Mouse (Mus musculus) right cerebral cortex, postnatal 4 days (tissue): Measurements from ENCODE around the gene Pate2.
A peak's percentile ranks its signal among the peaks of the same experiment; 100 is the strongest.

Experiments
- DNase-seq: peaks from one replicate; pipeline ENCODE4 v3.0.0-alpha.2; 2022

Pate2 gene

DNA sequence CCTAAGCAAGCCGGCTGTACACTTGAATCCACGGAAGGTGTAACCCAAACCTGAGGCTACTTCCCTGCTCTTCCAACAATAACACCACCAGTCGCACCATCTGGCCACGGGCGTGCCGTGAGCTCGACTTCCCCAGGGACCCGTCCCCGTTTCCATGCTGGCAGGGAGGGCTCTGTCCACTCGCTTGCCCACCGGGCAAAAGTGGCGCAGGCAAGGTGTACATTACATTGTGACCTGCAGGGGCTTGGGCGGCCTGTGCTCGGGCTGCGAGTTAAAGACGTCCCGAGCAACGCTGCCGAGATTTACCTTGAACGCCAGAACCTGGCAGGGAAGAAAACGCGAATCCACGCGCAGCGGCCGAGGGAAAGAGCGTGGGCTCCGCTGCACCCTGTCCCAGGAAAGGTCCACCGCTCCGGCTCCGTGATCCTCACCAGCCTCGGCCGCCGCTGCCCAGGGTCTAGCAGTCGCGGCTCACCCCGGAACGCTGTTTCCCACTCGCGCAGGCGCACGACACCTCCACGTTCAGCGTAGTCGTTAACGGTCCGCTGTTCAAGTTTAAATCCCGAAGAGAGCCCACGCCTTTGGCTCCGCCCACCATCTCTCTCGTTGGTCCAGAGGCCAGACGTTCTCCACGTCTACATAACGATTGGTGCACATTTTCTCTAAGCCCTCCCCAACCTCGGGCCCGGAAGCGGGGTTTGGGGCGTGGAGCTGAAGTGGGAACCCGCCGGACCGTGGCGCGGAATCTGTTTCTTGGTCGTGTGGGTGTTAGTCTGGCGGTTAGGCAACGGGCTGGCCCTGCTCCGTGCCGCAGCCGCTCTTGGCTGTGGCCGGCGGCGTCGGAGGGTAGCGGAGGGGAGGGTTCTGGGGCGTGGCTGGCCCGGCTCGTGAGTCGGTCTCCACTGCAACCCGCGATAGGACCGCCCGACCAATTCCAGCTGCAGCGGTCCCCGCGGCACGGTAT is at the start of gene Pate2, which contains the start of gene Hyls1:
Pate2 (plus strand) TSS at position 714 of the 964 bp plus-strand sequence.
Hyls1 (minus strand) TSS at position 828 of the 964 bp plus-strand sequence.
- DNase-seq, result peak; percentile 89

DNA sequence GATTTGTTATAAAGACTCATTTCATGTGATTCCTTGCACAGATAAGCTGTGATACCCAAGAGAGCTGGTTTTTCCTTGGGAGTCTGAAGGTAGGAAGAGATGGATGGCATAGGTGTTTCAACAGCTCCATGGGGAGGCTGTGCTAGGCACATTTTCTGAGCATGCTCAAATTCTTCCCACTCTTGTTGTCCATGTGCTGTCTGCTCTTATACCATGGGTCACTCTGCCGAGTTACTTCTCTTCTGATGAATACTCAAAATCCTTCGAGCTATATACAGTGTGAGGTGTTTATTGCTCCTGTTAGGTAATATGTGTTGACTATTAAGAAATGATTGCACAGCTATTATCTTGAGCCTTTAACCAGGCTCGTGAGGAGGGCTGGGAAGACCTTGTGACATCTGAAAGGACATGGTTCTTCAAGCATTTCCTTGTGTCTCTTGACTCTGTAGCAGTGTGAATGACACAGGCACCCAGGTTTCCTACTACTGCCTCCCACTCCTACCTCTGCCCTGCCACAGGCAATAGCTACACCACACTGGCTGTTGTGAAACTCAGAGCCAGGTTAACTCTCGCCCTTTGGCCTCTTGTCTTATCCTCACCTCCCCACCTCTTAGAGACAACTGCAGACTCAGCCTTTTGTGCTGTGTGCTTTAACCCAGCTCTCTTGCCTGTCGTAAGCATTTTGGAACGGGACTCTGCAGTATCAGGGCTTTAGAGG is 49.3 kb upstream of the Pate2 start:
- no peak for DNase-seq

DNA sequence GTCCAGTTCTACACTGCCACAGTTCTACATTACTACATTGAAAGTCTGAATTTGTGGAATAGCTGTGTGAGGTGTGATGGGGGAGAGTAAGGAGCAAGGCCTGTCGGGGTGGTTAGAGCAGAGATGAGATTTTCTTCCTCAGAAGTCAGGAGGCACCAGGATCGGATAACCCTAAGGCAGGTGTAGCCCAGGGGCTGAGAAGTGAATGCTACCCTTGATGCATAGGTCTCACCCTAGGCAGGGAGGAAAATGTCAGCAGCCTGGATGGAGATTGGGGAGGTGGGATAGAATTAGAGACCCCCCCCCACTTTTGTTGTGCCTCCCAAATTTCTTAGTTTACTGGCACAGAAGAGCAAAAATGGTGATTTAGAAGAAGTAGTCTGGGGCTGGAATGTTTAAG is 47.8 kb upstream of the Pate2 start:
- no peak for DNase-seq

DNA sequence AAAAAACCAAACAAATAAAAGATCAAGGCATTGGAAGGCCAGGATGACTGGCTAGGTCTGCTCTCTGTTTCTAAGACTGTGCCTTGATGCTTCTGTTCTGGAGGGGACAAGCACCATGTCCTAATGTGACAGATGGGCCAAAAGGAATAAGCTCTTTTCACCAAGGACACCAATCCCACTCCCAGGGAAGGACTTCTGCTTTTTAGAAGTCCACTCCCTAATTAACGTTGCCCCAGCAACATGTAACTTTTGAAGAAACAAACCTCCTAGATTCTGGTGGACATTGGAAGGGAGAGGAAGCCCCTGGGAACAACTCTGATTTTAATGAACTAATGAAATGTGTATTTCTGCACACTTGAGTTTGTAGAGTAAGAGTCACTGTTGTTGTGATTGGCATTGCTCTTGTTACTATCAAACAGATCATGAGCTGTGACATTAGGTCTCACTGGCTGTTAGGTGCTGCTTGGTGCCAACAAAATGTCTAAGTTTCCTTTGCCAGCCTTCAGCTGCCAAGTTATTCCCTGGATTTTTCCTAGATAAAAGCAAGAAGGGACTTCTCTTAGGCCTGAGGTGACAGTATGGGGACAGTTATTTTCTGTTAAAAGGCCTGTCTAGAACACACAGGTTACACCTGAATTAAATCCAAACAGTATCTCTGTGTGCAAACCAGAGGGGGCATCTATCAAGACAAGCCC is 47.1 kb upstream of the Pate2 start:
- no peak for DNase-seq

DNA sequence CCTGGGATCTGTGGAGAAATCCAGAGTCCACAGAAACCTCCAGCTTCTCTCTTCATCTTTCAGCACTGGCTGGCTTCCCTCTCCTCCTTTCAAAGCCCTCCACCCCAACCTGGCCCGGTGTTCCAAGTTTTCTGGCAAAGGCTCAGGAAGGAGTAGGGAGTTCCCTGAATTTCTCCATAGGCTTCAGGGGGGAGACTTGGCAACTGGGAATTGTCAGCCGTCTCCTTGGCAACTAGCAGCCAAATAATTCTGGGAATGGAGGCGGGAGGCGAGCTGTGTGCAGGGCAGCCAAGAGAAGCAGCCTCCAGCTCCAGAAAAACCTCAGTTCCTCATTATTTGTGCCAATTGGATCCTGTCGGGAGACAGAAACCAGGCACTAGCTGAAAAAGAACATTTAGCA is 46.5 kb upstream of the Pate2 start:
- peak; percentile 35 for DNase-seq

DNA sequence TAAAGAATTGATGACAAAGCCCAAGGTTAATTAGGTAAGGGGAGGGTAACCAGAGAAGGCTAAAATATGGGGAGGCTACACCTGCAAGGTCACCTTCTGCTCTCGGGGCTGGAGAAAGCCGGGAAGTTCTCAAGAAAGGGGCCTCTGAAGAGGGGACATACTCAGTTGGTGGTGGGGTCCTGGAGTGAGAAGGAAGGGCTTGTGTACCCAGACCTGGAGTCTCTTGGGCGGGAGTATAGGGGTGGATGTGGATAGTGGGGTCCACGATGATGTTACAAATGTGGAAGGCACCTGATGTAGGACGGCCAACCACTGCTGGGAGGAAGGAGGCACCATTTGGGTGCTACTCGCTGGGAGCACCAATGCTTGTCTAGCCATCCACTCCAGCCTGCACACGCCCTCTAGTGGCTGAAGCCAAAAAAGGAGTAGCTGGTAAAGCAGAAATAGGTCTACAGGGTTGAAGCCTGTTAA is 46.1 kb upstream of the Pate2 start:
- DNase-seq, result peak; percentile 73

DNA sequence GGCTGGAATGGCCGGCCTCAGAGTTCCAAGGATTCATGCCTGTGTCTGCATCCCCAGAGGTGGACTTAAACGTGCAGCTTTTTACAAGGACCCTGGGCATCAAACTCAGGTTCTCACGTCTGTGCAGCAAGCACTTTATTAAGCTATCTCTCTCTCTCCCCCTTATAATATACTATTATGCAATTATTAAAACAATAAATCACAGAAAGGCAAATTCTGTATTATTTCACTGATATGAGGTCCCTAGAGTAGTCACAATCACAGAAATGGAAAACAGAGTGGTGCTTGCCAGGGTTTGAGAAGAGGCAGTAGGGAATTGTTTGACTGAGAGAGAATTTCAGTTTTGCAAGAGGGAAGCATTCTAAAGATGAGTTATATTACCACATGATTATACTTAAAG is 40.9 kb upstream of the Pate2 start:
- no peak for DNase-seq

DNA sequence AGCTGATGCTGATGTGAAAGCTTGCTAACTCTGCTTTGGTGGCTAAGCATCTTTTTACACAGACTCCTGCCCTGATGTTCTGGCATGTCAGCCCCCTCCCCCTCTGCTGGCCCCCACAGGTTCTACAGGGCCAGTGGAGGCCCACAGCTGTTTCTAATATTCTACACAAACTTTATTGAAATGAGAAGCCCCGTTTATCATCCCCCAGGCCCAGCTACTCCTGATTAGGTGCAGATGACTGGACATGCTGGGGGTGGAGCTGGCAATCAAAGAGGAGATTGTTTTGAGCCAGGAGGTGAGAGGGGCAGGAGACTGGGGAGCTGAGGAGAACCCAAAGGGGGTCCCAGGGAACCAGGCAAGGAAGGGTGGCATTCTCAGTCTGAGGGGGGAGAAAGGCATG is 40.3 kb upstream of the Pate2 start:
- no peak for DNase-seq

DNA sequence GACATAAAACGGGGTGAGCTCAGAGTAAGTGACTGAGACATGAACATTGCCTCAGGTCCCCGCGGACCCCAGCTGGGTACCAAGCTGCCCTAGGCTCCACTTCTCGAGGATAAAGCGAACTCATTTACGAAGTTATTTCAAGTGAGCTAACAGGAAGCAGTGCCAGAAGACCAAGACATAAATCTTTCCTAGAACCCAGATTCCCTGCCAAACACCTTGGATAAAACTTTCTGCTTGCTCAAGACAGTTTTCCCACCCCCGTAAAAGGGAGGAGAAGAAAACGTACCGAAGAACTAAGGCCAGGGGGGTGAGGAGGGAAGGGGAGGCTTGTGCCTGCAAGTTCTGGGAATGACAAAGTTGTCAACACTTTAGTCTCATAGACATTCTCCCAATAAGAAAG is 36.8 kb upstream of the Pate2 start:
- DNase-seq, result no peak

DNA sequence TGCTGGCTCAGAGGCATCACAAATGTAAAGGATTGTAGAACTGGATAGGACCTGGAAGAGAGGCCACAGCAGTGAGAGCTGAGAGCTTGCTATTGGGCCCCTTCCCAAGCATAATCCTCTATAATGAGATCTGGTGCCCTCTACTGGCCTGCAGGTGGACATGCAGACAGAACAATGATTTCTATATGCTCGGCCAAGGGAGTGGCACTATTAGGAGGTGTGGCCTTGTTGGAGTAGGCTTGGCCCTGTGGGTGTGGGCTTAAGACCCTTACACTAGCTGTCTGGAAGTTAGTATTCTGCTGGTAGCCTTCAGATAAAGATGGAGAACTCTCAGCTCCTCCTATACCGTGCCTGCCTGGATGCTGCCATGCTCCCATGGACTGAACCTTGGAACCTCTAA is 35.0 kb upstream of the Pate2 start:
- DNase-seq, result peak; percentile 43

DNA sequence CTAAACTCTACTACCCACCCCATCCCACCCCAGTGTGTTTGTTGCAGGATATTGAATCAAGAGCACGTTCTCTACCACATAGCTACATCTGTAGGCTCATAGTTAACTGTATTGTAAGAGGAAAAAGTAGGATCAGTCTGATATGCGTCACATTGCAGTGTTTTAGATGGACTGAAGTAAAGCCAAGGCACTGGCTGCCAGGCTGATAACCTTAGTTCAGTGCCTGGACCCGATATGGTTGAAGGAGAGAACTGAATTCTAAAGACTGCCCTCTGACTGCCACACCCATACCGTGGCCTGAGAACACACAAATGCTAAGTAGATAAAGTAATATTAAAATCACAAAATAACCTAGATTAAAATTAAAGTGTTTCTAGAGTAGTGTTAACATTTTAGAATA is 34.2 kb upstream of the Pate2 start:
- no peak for DNase-seq

DNA sequence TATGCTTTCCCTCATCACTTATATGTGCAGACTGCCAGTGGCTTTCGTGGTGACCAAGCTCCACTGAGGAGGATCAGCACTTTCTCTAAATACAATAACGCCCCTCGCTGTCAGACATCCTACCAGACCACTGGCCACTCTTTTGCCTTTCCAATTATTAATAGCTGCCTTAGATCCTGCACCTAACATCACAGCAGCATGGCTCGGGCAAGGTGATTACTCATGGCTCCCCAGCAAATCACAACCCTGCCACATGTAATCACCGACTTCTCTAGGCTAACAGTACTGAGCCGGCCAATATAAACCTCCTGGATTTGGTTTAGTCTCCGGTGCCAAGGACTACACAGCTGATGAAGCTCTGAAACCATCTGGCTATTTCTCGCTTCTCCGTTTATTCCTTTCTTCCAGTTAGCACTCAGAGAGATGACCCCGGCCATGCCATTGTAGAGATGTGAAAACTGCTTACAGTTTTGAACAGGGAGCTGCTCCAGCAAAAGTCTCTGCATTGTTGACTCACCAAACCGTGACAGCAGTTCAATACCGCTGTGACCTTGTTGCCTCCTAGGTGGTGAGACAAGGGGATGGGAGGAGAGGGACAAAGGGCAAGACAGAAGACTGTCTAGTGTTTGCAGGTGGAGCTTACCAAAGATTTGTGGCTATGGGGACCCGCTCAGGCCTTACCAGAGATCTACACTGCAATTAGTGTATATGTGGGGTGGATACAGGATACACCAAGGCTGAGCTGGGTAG is 30.9 kb upstream of the Pate2 start:
- DNase-seq, result no peak

DNA sequence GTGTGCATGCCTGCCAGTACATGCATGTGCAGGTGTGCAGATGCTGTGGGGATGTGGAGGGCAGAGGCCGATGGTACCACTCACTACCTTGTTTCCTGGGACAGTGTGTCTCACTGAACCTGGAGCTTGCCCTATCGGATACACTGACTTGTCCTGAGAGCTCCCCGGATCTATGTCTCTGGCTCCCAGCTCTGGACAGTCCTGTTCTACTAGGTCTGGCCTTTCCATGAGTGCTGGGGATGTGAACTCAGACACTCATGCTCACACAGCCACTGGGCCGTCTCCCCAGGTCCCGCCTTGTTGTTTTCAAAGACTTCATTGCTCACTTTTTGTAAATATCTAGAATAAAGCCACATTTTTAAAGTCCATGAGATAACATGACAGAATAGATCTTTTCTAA is 29.1 kb upstream of the Pate2 start:
- DNase-seq, result no peak

DNA sequence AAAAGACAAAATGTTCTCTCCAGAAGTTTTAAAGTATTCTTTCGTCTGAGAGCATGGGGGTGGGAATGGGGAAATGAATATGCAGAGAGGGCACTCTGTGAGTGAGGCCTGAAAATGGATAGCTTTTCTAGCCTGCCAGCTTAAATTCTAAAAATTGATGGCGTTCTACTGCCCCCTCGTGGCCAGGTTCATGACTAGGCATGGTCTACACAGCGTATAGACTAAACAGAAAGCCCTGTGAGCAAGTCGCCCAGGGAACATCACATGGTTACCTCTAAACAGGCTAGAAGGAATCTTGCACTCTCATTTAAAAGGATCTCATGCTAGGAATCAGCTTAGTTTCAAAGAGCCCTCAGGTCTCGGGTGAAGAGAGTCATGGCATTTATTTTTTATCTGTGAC is 28.6 kb upstream of the Pate2 start:
- peak; percentile 95 for DNase-seq

DNA sequence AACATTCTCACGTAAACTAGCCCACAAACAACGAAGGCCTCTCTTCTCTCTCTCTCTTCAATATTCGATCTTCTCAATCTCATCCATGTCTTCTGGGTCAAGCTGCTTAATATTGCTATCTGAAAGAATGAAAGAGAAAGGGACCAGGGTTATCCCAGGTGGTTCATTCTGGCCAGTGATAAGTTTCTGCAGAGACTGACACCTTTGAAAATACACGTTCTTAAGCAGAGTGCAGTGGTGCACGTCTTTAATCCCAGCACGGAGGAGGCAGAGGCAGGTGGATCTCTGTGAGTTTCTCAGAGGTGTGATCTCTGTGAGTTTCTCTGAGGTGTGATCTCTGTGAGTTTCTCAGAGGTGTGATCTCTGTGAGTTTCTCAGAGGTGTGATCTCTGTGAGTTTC is 28.1 kb upstream of the Pate2 start:
- DNase-seq, result no peak

DNA sequence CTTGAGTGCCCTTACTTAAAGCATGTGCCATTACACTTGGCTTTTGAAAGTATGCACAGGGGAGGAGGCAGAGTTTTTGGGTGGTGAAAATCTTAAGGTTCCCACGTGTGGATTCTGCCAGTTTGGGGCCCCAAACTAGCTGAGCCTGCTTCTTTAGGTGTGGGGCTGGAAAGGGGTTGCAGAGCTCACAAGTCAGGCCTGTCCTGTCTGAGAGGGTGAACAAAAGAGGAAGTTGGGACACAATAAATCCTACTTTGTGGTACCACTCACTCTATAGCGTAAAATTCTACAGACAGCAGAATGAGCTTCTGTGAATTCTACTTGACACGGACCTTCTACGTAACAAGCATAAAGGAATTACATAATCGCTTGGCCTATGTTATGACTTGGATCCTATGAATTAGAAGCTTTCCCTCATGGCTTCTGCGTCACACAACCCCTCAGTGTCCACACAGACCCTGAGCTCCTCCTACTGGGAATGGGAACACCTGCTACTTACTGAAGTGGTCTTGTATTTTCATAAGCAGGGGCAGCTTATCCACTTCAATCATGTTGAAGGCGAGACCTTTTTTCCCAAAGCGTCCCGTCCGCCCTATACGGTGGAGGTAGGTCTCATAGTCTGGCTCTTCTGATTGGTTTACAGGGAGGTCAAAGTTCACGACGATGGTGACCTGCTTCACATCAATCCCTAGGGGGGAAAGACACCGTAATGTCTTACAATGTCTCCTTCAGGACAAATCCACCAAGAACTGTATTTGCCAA is 26.8 kb upstream of the Pate2 start:
- no peak for DNase-seq

DNA sequence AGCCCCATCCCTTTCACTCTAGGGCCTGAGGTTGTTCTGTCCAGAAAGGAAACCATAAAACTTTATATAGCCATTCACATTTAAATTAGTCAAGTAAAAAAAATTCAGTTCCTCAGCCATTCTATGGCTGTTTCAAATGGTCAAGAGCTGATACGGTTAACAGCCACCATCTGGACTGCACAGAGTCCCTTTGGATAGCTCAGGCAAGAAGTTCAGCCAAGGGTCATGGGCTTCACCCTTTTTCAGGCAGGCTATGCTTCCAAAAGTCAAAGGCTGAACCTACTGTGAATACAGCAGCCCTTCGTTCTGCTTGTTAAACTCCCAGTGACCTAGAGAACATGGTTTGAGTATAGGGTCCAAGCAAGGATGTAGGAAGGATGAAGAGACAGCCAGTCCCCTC is 25.4 kb upstream of the Pate2 start:
- no peak for DNase-seq

DNA sequence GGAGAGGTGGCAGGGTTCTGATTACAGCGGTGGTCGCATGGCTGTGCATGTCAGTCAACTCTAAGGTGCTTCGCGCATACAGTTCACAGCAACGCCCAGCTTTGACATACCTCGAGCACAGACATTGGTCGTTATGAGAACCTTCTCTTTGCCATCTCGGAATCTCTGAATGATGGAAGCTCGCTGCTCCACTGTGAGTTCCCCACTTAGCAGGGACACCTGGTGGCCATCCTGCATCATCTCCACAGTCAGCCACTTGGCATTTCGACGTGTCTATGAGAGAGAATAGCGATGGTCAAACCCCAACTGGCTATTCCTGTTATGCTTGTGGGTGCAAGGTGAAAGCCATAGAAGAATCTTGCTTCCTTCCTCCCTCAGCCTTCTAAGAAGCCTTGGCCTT is 24.4 kb upstream of the Pate2 start:
- DNase-seq, result no peak

DNA sequence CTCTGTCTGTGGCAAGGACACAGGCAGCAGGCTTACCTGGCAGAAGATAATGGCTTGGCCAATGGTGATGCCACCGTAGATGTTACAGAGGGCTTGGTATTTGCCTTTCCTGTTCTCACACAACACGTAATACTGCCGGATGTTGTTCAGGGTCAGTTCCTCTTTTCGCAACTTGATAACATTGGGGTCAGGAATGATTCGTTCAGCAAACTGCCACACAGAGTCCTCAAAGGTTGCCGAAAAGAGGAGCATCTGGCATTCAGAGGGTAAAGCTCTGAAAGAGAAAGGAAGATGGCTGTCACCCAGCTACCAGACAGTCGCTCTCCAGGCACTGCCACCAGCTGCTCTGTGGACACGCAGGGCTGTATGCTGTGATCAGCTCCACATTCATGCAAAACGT is 23.3 kb upstream of the Pate2 start:
- no peak for DNase-seq

DNA sequence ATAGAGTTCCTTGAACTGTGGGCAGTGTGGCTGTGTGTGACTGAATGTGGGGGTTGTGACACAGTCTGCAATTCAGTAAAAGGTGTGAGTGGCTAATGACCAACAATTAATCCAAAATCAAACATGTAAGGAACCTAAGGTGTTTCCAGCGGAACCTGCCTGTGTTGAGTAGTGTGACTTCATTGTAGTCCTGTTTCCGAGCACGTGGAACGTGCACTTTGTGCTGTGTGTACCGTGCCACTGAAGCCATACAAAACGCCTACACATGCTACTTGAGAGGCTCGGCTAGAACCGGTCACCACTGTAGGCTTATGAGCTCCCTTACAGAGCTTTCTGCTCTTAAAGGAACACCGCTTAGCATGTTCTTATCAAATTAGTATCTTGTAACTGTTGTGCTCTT is 21.6 kb upstream of the Pate2 start:
- no peak for DNase-seq

DNA sequence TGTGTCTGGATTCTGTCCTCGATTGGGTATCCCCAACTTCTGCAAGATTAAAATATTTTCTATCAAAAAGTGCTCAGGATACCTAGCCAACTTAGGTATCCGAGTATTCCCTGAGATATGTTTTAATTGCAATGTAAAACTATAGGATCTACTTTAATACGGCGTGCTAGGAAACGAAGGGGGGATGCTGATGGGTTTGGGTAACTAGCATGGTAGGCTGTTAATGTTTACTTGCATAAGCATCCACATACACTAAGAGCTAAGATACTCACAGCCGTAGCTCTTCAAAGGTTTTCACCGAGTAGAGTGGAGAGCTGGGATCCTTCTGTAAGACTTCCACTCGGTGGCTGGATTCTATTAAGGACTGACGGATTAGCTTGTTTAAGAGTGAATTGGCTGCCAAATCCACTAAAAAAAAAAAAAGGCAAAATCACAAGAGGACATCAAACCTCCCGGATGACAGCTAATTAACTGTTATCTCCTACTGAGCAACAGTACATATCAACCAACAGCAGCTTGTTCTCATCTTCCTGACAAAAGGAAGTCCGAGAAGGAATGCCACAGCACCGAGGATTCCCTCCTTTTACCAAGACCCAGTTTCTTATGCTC is 13.5 kb upstream of the Pate2 start:
- DNase-seq, result no peak
